Mouse (Mus musculus) testis, adult 2 months (tissue): ENCODE measurements around the gene Fam169a.

ENCODE experiments used
- CTCF ChIP-seq: fragments of 200-500 bp; IDR thresholded peaks from 2 replicates; pipeline ENCODE4 v1.5.1; 2012; ENCODE audit warnings: low read depth, mild to moderate bottlenecking, inconsistent platforms, low read length, moderate library complexity; ENCODE audit not compliant: control insufficient read depth, insufficient read depth, insufficient replicate concordance
- POLR2A ChIP-seq: fragments of 200-500 bp; IDR thresholded peaks from 2 replicates; pipeline ENCODE4 v1.6.1; 2012; ENCODE audit warnings: low read depth, mild to moderate bottlenecking, inconsistent platforms, low read length, moderate library complexity; ENCODE audit not compliant: control insufficient read depth

DNA sequence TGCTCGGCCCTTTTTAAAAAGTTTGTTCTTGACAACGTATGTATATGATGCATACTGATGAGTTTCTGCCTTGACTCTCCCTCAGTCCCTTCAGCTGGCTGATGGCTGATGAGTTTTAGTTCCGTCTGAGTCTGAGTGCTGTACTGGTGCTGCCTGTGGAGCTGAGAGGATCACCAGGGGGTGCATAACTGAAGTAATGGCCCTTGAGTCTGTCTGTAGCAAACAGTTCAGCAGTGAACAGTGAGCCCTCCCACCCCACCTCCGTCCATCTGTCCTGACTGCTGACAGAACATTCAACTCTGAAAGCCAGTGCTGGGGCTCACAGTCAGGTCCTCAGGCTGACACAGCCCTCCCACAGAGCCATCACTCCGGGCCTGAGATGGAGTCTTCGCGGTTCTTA is 111.9 kb downstream of the Fam169a start:
- no peak for TF ChIP-seq CTCF
- TF ChIP-seq POLR2A, result no peak
